Mouse (Mus musculus) kidney, postnatal 14 days (tissue): Measurements from ENCODE around the gene Slc18a3.

ENCODE experiments used
- DNase-seq: peaks from one replicate; pipeline ENCODE4 v3.0.0; 2022; ENCODE audit warnings: mixed read lengths

Gene Slc18a3

DNA sequence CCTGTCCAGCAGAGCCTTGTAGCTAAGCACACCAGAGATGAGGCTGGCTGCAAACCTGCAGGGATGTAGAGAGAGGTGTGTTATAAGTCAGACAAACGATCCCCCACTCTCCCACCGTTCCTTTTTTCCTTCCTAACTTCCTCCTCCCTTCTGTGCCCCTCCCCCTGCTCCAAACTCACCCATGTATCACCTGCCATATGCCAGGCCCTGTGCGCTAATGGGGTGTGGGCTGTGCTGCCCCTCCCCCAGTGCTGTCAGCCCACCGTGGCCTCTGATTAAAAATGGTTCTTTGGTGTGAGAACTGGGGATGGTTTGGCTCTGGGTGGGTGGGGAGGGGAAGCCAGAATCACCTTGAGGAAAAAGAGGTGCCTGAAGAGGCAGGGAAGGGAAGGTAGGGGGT lies 12.1 kb downstream of the Slc18a3 start:
- DNase-seq: no peak

DNA sequence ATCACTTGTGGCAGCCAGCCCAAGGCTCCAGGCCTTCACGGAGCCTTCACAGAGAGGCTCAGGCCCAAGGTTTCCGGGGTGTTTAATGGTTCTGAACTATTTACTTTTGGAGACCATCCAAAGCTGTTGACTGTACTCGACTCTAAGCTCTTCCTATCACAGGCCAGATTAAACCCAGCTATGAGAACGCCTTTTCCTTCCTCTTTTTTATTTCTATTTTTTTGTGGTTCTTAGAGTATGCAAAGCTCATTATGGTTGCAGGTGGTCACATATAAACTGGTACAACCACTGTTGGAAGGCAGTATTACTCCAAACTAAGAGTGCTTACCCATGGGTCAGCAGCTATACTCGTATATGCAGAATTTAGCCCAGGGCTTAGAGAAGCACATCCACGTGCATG lies 17.7 kb downstream of the Slc18a3 start:
- no peak for DNase-seq

DNA sequence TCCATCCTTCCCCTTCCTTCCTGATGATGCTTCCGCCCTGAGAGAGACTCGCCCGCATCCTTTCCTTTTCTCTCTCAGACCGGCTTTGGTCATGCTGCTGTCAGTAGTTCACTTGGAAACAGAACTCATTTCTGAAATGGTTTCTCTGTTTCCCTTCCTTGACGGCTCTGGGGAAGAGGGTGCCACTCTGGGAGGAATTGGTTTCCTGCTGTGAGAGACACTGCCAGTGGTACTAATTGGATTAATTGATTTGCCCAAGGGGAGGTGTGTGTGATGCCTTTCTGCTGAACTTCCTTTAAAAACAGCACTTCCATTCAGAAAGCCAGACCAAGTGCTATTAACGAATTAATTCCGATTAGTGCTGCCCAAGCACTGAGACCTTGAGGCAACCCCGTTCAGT lies 21.2 kb downstream of the Slc18a3 start:
- no peak for DNase-seq

DNA sequence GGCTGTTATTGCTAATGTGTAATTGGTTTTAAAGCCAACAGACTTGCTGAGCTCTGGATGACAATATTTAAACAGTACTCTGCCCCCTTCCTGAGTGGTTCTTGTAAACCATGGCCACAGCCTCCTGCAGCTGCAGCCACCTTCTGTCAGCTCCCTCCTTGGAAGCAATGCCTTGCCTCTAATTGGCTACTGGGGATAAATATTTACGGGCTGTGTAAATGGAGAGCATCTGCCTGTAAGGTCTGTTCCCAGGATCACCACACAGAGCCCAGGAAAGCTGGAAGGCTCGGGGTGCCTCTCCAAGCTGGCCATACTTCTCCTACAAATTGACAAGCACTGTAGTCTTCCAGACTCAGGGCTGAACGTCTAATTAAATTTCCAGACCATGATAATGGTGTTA lies 24.9 kb downstream of the Slc18a3 start:
- no peak for DNase-seq

DNA sequence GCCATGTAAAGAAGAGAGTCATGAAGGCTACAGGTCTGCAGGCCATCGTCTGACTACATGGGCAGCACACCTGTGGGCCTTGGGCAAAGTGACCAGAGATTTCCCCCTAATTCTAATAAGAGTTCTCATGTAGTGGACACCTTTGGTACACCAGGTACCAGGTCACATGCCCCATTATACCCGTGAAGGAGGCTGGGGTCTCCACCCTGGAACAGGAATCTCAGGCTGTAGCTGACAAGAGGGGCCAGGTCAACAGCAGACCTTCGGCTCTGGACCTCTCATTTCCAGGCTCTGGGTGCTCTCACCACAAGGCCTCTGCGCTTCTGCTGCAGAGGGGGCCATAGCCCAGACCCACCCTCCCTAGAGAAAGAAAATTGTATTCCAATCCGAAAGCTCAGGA lies 25.3 kb downstream of the Slc18a3 start:
- no peak for DNase-seq

DNA sequence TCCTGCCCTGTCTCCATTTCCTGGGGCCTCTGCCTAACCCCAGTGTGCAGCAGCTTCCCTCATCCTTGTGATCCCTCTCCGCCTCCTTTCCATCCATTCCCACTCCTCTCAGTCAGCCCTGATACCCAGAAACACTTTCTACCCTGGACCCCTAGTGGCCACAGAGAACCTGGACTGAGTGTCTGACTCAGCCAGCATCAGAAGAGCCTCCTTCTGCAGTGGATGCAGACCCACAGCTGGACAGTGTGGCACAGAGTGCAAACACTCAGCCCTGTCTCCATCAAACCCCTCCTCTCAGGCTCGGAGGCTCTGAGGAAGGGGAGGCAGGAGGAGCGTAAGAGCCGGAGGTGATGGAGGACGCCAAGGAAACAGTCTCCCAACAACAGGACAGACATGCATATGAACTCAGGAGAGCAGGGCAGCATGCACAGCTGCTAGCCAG lies 27.3 kb downstream of the Slc18a3 start:
- DNase-seq: no peak

DNA sequence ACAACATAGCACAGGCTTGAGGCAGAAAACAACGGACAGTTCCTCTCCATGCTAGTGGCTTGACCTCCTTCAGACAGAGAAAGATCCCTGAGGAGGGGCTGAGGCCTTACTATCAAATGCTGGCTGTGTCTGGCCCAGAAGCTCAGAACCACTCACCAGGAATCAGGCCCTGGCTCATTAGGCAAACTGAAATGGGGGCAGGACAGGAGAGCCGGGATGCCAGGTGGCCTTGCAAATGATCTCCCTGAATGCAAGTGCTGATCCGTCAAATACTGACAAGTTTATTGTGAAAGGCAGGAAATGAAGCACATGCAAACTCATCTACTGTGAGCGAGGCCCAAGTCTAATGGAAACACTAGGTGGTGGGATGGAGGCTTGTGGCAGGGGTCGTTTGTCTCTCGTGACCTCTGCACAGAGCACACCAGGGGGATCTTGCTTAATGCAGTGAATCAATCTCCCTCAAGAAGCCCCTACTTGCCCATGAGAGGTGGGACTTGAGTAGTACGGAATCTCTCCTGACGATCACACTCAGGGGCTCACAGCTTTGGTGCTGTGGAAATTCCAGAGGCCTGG lies 35.5 kb downstream of the Slc18a3 start:
- DNase-seq: no peak

DNA sequence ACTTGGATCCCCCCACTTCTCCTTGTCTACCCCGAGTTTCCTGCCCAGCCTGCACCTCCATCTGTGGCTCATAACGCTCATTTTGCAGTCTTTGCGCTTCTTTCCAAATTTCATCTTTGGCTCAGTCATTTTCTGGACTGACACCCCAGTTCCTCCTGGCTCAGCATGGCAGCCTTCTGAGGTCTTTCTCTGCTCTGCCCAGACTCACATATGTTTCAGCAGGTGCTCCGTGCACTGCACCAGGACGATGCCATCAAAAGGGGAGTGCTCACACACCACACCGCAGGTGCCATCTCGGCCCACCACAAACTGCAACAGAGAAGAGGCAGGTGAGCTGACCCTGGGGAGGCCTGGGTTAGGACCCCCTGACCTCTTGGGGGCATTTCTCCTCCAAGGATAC lies 40.7 kb downstream of the Slc18a3 start:
- no peak for DNase-seq

DNA sequence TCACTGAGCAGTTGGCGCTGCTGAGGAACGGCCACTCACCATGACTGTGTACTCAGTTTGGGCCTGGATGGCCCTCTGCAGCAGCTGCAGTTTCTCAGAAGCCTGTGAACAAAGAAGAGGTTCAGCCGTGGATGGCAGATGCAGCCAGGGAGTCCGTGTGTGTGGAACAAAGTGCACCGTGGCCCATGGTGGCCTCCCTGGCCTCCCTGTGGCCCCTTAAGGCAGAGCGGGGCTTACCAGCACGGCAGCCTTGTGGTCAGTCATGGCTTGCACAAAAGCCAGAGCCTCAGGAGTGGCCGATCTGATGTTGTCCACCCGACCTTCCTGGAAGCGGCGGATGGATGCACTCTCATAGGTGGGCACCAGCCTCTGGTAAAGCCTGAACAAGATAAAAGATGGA lies 45.9 kb downstream of the Slc18a3 start:
- DNase-seq: no peak
